Mouse (Mus musculus) CH12.LX (cell line): ENCODE data around the gene Prkcd. TPM values are rescaled to one million over a fixed set of nuclear protein-coding genes. Genes with fewer than 3 reads are reported as not detected.

Experiments
- DNase-seq: peaks from one replicate; pipeline ENCODE4 v3.0.0-alpha.2; 2013; ENCODE audit errors: extremely low read depth
- H3K27ac ChIP-seq: 2 replicates; pipeline ENCODE4 v1.5.1; 2012; ENCODE audit warnings: low read depth, mild to moderate bottlenecking, control low read depth, moderate library complexity; ENCODE audit not compliant: insufficient read depth
- H3K27me3 ChIP-seq: replicated peaks from 2 replicates; pipeline ENCODE3; 2012; ENCODE audit warnings: inconsistent platforms
- H3K36me3 ChIP-seq, 2 experiments: replicated peaks in 1 of 2; 2 replicates each; pipeline versions ENCODE3 to v1.6.1; 2012; ENCODE audit warnings: inconsistent platforms in 1 of 2, low read length in 1 of 2, mild to moderate bottlenecking in 1 of 2, mixed read lengths in 1 of 2, moderate library complexity in 1 of 2; ENCODE audit not compliant: control insufficient read depth in 1 of 2, insufficient read depth in 1 of 2
- H3K4me1 ChIP-seq, 2 experiments: 2 replicates each; pipeline ENCODE4 v1.6.1; 2012; ENCODE audit warnings: inconsistent platforms in 1 of 2, moderate library complexity in 1 of 2; ENCODE audit not compliant: insufficient read depth in 2 of 2, control insufficient read depth in 1 of 2
- H3K4me2 ChIP-seq: 2 replicates; pipeline ENCODE4 v1.6.1; 2012; ENCODE audit warnings: low read depth, mild to moderate bottlenecking, control low read depth; ENCODE audit not compliant: poor library complexity, insufficient read depth, severe bottlenecking
- H3K4me3 ChIP-seq, 3 experiments: fragments of 150-350 bp in 1 of 3; sonication (generic) in 1 of 3; replicated peaks in 1 of 3; 2 replicates each; pipeline versions ENCODE3 to v1.5.1; 2011 to 2012; ENCODE audit warnings: low read depth in 2 of 3, low read length in 2 of 3, mild to moderate bottlenecking in 2 of 3, moderate library complexity in 2 of 3, control low read depth in 1 of 3, improper control_type of control experiment in 1 of 3, inconsistent platforms in 1 of 3, mixed read lengths in 1 of 3; ENCODE audit not compliant: poor library complexity in 1 of 3
- H3K79me2 ChIP-seq: replicated peaks from 2 replicates; pipeline ENCODE4 v1.6.1; 2012; ENCODE audit warnings: mild to moderate bottlenecking, moderate library complexity; ENCODE audit not compliant: control insufficient read depth, poor library complexity, insufficient read depth, severe bottlenecking; ENCODE audit errors: extremely low read depth
- H3K9ac ChIP-seq: 2 replicates; pipeline ENCODE4 v1.6.1; 2012; ENCODE audit warnings: low read depth, mild to moderate bottlenecking, control low read depth, moderate library complexity; ENCODE audit not compliant: insufficient read depth
- H3K9me3 ChIP-seq: replicated peaks from 2 replicates; pipeline ENCODE3; 2012; ENCODE audit warnings: low read length, inconsistent platforms, mixed read lengths
- CHD1 ChIP-seq: IDR thresholded peaks from 2 replicates; pipeline ENCODE4 v1.6.1; 2012; ENCODE audit warnings: low read depth, low read length, improper control_type of control experiment, inconsistent platforms
- CHD2 ChIP-seq: IDR thresholded peaks from 2 replicates; pipeline ENCODE4 v1.6.1; 2011; ENCODE audit warnings: low read length, improper control_type of control experiment
- CTCF ChIP-seq, 2 experiments: IDR thresholded peaks in 1 of 2; conservative IDR thresholded peaks in 1 of 2; 2 replicates each; pipeline ENCODE4 v1.5.1; 2011 to 2012; ENCODE audit warnings: low read depth in 2 of 2, low read length in 2 of 2, improper control_type of control experiment in 1 of 2, inconsistent platforms in 1 of 2, mild to moderate bottlenecking in 1 of 2, moderate library complexity in 1 of 2
- E2F4 ChIP-seq: IDR thresholded peaks from 2 replicates; pipeline ENCODE4 v1.6.1; 2011; ENCODE audit warnings: low read depth, low read length, improper control_type of control experiment; ENCODE audit not compliant: insufficient replicate concordance
- ELF1 ChIP-seq: IDR thresholded peaks from 2 replicates; pipeline ENCODE4 v1.6.1; 2014; ENCODE audit warnings: low read depth, mild to moderate bottlenecking, inconsistent platforms, low read length, improper control_type of control experiment
- EP300 ChIP-seq: IDR thresholded peaks from 2 replicates; pipeline ENCODE4 v1.6.1; 2011; ENCODE audit warnings: low read length, improper control_type of control experiment
- ETS1 ChIP-seq: conservative IDR thresholded peaks from 2 replicates; pipeline ENCODE4 v1.6.1; 2012; ENCODE audit warnings: low read depth, mild to moderate bottlenecking, inconsistent platforms, low read length, improper control_type of control experiment, moderate library complexity
- GABPA ChIP-seq: IDR thresholded peaks from 2 replicates; pipeline ENCODE4 v1.6.1; 2012; ENCODE audit warnings: low read depth, low read length, improper control_type of control experiment, inconsistent platforms; ENCODE audit not compliant: insufficient replicate concordance
- HCFC1 ChIP-seq: IDR thresholded peaks from 2 replicates; pipeline ENCODE4 v1.6.1; 2012; ENCODE audit warnings: low read depth, mild to moderate bottlenecking, inconsistent platforms, low read length, improper control_type of control experiment
- IRF4 ChIP-seq: IDR thresholded peaks from 2 replicates; pipeline ENCODE4 v1.6.1; 2014; ENCODE audit warnings: low read depth, mild to moderate bottlenecking, inconsistent platforms, low read length, improper control_type of control experiment
- JUN ChIP-seq: IDR thresholded peaks from 2 replicates; pipeline ENCODE4 v1.6.1; 2011; ENCODE audit warnings: low read depth, mild to moderate bottlenecking, low read length, improper control_type of control experiment, moderate library complexity; ENCODE audit not compliant: insufficient read depth
- JUND ChIP-seq: conservative IDR thresholded peaks from 2 replicates; pipeline ENCODE4 v1.6.1; 2011; ENCODE audit warnings: low read depth, low read length, improper control_type of control experiment
- KAT2A ChIP-seq: IDR thresholded peaks from 2 replicates; pipeline ENCODE4 v1.6.1; 2012; ENCODE audit warnings: low read length, improper control_type of control experiment, inconsistent platforms; ENCODE audit not compliant: insufficient replicate concordance
- MAFK ChIP-seq: IDR thresholded peaks from 2 replicates; pipeline ENCODE4 v1.6.1; 2011; ENCODE audit warnings: low read length, improper control_type of control experiment; ENCODE audit not compliant: insufficient replicate concordance
- MAZ ChIP-seq: IDR thresholded peaks from 2 replicates; pipeline ENCODE4 v1.6.1; 2012; ENCODE audit warnings: low read depth, mild to moderate bottlenecking, inconsistent platforms, low read length, improper control_type of control experiment, moderate library complexity
- MEF2A ChIP-seq: IDR thresholded peaks from 2 replicates; pipeline ENCODE4 v1.6.1; 2014; ENCODE audit warnings: low read depth, mild to moderate bottlenecking, inconsistent platforms, low read length, improper control_type of control experiment, borderline replicate concordance
- MXI1 ChIP-seq: IDR thresholded peaks from 2 replicates; pipeline ENCODE4 v1.6.1; 2011; ENCODE audit warnings: mild to moderate bottlenecking, low read depth, low read length, improper control_type of control experiment
- NELFE ChIP-seq: IDR thresholded peaks from 2 replicates; pipeline ENCODE4 v1.6.1; 2011; ENCODE audit warnings: low read depth, low read length, improper control_type of control experiment
- NRF1 ChIP-seq: IDR thresholded peaks from 2 replicates; pipeline ENCODE4 v1.6.1; 2014; ENCODE audit warnings: low read depth, mild to moderate bottlenecking, inconsistent platforms, low read length, improper control_type of control experiment, moderate library complexity
- PAX5 ChIP-seq: IDR thresholded peaks from 2 replicates; pipeline ENCODE4 v1.6.1; 2012; ENCODE audit warnings: low read length, inconsistent platforms, mixed read lengths
- POLR2A ChIP-seq: IDR thresholded peaks from 2 replicates; pipeline ENCODE4 v1.6.1; 2011; ENCODE audit warnings: low read depth, mild to moderate bottlenecking, improper control_type of control experiment, low read length
- POLR2AphosphoS2 ChIP-seq: IDR thresholded peaks from 2 replicates; pipeline ENCODE4 v1.6.1; 2011; ENCODE audit warnings: low read depth, low read length, improper control_type of control experiment
- RAD21 ChIP-seq: IDR thresholded peaks from 2 replicates; pipeline ENCODE4 v1.6.1; 2011; ENCODE audit warnings: low read depth, mild to moderate bottlenecking, low read length, improper control_type of control experiment, moderate library complexity
- RCOR1 ChIP-seq: conservative IDR thresholded peaks from 2 replicates; pipeline ENCODE4 v1.6.1; 2012; ENCODE audit warnings: low read depth, mild to moderate bottlenecking, inconsistent platforms, low read length, improper control_type of control experiment
- SMC3 ChIP-seq: IDR thresholded peaks from 2 replicates; pipeline ENCODE4 v1.6.1; 2011; ENCODE audit warnings: low read depth, low read length, improper control_type of control experiment
- TBP ChIP-seq: conservative IDR thresholded peaks from 2 replicates; pipeline ENCODE4 v1.6.1; 2011; ENCODE audit warnings: low read depth, low read length, improper control_type of control experiment
- TCF12 ChIP-seq: IDR thresholded peaks from 2 replicates; pipeline ENCODE4 v1.6.1; 2014; ENCODE audit warnings: low read depth, mild to moderate bottlenecking, inconsistent platforms, low read length, improper control_type of control experiment
- UBTF ChIP-seq: IDR thresholded peaks from 2 replicates; pipeline ENCODE4 v1.6.1; 2012; ENCODE audit warnings: low read depth, mild to moderate bottlenecking, inconsistent platforms, low read length, improper control_type of control experiment, moderate library complexity
- USF1 ChIP-seq: IDR thresholded peaks from 2 replicates; pipeline ENCODE4 v1.6.1; 2014; ENCODE audit warnings: low read depth, mild to moderate bottlenecking, inconsistent platforms, low read length, improper control_type of control experiment
- ZKSCAN1 ChIP-seq: IDR thresholded peaks from 2 replicates; pipeline ENCODE4 v1.6.1; 2012; ENCODE audit warnings: low read depth, inconsistent platforms, low read length, improper control_type of control experiment, borderline replicate concordance
- ZMIZ1 ChIP-seq: IDR thresholded peaks from 2 replicates; pipeline ENCODE4 v1.6.1; 2012; ENCODE audit warnings: low read depth, mild to moderate bottlenecking, inconsistent platforms, low read length, improper control_type of control experiment
- ZNF384 ChIP-seq: IDR thresholded peaks from 2 replicates; pipeline ENCODE4 v1.6.1; 2012; ENCODE audit warnings: low read depth, low read length, improper control_type of control experiment, inconsistent platforms
- dilution Hi-C: fragments of 300-500 bp; cut with MboI; formaldehyde crosslinking; loops from 2 replicates; pipeline ENCODE4 v1.14.3; 2020; ENCODE audit warnings: low sequenced_read_pairs; ENCODE audit not compliant: extremely low pct_unique_long_range_greater_than_20kb, extremely low pct_ligation_motif_present
- in situ Hi-C: fragments of 300-500 bp; cut with MboI; formaldehyde crosslinking; loops from 3 replicates; pipeline ENCODE4 v1.14.3; 2019; ENCODE audit warnings: low sequenced_read_pairs, low pct_ligation_motif_present, low pct_unique_long_range_greater_than_20kb, mixed read lengths
- polyA plus RNA-seq: library from polyadenylated mRNA; unstranded; fragments of >175 nt; gene quantifications from 2 replicates; pipeline ENCODE4 v1.2.1, GENCODE M21; 2012; ENCODE audit warnings: low read depth; ENCODE audit not compliant: insufficient read length
- total RNA-seq, 2 experiments: library from RNA; depleted of rRNA; stranded (reverse); fragments of 300-350 nt in 1 of 2; fragments of >200 nt in 1 of 2; gene quantifications; 2 replicates each; pipeline ENCODE4 v1.2.3; 2012 to 2014

Prkcd gene
- total and polyA plus RNA-seq, 3 experiments, result 109 to 186 (median 122) TPM

- dilution Hi-C loops, result no loop called here
- Histone ChIP-seq H3K36me3 (no peaks in the 10 kb centered on the region), H3K9ac (no peak overlapping the region), H3K27me3 (no peaks in the 10 kb centered on the region), H3K79me2 (no peaks in the 10 kb centered on the region), H3K4me3 (no peak overlapping the region), H3K4me1 (peaks cover 20 to 79% of the 10 kb centered on the region in 2 experiments), H3K4me2 (no peak overlapping the region), H3K9me3 (no peaks in the 10 kb centered on the region), H3K27ac (no peak overlapping the region)
- no peak for DNase-seq
- TF ChIP-seq IRF4 (0 out of 2 replicates have a peak, but pooled peaks have one; percentile 14), PAX5 (no peak), NELFE (no peak), SMC3 (no peak), CHD1 (no peak), POLR2AphosphoS2 (no peak), NRF1 (no peak)
- in situ Hi-C loops, result no loop called here
Observed at GRCm38 (mm10) chr14:30644026-30644425, 18.0 kb upstream of the Prkcd start.

- H3K36me3 ChIP-seq, result peaks cover 0 to 4% of the 10 kb centered on the region in 2 experiments
- H3K4me3 ChIP-seq, result no peak overlapping the region
- no peaks in the 10 kb centered on the region for H3K79me2 ChIP-seq
- H3K9ac ChIP-seq, result 0 out of 2 replicates have a peak overlapping the region, but pooled peaks have one; percentile 7
- in situ Hi-C loops (no loop called here), dilution Hi-C loops (no loop called here)
- H3K9me3 ChIP-seq, result no peaks in the 10 kb centered on the region
- H3K27me3 ChIP-seq, result no peaks in the 10 kb centered on the region
- 0 out of 2 replicates have a peak overlapping the region, but pooled peaks have one; percentile 21 for H3K4me2 ChIP-seq
- peak overlapping the region; percentile 18; the same call in 1 of the 2 replicates for H3K27ac ChIP-seq
- peaks cover 25 to 92% of the 10 kb centered on the region in 2 experiments for H3K4me1 ChIP-seq
- peak; percentile 47 for DNase-seq
- TF ChIP-seq ZKSCAN1 (no peak), MEF2A (peak; percentile 40; the same call in 1 of the 2 replicates), HCFC1 (no peak; the same call in 1 of the 2 replicates), JUND (no peak), IRF4 (peak; percentile 77), GABPA (no peak), NELFE (no peak), ZMIZ1 (no peak), CHD1 (no peak), KAT2A (no peak), RAD21 (no peak), UBTF (no peak), USF1 (no peak), CTCF (conservative IDR thresholded peaks at IDR 0.05 in 1 of 2, IDR thresholded peaks at IDR 0.05 in 1 of 2; ENCODE audit: low read depth in 2 of 2, low read length in 2 of 2) (no peak), ZNF384 (peak; percentile 82), TCF12 (peak; percentile 85), ETS1 (peak; percentile 49), ELF1 (peak; percentile 64), TBP (no peak), SMC3 (no peak), POLR2A (no peak), CHD2 (no peak), MAZ (no peak), RCOR1 (no peak), JUN (no peak), NRF1 (no peak), MAFK (no peak), EP300 (peak; percentile 83), MXI1 (no peak), E2F4 (no peak), PAX5 (no peak)
Observed at GRCm38 (mm10) chr14:30641748-30642147, 15.7 kb upstream of the Prkcd start.
